Mouse (Mus musculus): ENCODE results near the gene Cxcr5. TPM values are rescaled to one million over a fixed set of nuclear protein-coding genes. Genes with fewer than 3 reads are reported as not detected.

The Cxcr5 gene
- total RNA-seq, 2 experiments from 2014 or later: 1.8 to 6.2 TPM

DNA sequence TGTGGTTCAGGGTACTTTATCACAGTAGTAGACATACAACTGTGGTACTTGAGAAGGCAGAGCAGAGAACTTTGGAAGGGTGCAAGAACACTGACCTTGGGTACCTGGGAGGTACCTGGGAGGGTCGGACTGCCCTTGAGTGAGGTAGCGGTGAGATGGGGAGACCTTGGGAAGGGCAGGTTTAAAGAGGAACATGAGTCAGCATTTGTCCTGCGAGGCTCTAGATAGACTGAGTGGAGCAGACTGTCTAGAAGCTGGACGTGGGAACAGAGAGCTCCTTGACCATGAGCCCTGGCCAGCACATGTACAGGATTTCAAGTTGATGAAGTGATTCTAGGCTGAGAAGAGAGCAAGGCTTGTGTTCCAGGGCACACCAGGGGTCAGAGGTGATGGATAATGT is 19.3 kb downstream of the Cxcr5 start:
- no peak for ATAC-seq (replicated peaks; ENCODE audit: low FRiP score, low TSS enrichment, poor library complexity, severe bottlenecking)

DNA sequence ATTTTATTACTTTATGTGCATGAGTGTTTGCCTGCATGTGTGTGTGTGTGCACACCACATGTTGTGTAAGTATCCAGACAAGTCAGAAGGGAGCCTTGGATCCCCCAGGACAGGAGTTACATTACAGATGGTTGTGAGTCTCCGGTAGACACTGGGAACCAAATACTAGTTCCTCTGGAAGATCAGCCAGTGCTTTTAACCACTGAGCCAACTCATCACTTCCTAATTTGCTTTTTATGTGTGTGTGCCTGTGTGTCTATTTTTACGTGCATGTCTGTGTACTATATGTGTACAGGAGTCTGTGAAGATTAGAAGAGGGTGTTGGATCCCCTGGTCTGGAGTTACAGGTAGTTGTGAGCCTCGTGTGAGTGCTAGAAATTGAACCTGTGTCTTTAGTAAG is 21.0 kb downstream of the Cxcr5 start:
- ATAC-seq (replicated peaks; ENCODE audit: low FRiP score, low TSS enrichment, poor library complexity, severe bottlenecking): no peak

DNA sequence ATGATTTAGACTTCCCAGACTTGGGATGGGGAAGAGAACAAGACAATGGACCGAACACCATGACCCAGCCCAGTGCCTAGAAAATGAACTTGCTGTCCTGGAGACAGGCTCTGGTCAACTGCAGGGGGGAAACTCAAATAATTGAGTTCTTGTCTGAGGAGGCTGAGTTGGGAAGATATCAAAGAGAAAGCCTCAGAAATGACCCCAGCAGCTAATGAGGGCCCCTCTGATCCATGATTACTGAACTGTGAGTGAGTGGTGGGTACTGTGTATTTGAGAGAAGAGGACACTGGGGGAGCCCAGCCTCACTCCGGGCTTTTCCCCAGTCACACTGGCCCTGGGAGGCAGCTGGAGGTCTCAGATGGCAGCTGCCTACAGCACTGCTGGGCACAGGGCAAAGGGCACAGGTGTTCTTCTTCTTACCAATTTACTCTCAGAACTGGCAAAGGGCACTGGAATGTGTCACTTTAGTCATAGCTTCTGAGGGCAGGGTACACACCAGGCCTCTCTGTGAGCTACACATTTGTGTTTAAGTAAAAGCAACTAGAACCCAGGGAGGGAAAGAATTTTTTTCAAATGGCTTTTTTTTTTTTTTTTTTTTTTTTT is 21.8 kb downstream of the Cxcr5 start:
- ATAC-seq (replicated peaks; ENCODE audit: low FRiP score, low TSS enrichment, poor library complexity, severe bottlenecking): no peak

DNA sequence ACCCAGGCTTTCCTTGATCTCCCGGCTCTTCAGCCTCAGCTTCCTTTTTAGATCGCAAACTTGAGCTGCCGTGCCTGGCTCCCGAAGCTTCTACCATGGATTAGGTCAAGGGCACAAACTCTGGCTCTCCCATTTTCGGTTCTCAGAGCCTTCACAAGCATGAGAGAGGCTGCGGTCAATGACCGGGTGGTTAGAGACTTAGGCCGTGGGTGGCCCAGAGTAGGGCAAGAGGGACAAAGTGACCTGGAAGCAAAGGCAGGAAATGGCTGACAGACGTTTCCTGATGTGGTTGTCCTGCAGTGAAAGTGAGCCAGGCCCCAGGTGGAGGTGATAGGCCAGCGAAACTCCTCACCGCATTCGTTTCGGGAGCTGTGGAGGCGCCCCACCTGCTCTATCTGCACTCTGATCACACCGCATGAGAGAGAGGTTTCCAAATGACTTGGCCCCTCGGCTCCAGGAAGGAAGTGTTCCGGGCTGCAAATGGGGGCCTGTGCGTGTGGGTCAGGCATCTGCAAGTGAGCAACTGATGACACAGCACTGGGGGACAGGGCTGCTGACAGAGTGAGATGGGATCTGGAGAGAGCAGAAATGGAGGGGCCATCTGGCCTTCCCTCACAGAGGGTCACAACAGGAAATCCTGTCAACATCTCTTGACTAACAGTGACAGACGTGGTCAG is 23.9 kb downstream of the Cxcr5 start:
- peak; percentile 54 for ATAC-seq (replicated peaks; ENCODE audit: low FRiP score, low TSS enrichment, poor library complexity, severe bottlenecking)

DNA sequence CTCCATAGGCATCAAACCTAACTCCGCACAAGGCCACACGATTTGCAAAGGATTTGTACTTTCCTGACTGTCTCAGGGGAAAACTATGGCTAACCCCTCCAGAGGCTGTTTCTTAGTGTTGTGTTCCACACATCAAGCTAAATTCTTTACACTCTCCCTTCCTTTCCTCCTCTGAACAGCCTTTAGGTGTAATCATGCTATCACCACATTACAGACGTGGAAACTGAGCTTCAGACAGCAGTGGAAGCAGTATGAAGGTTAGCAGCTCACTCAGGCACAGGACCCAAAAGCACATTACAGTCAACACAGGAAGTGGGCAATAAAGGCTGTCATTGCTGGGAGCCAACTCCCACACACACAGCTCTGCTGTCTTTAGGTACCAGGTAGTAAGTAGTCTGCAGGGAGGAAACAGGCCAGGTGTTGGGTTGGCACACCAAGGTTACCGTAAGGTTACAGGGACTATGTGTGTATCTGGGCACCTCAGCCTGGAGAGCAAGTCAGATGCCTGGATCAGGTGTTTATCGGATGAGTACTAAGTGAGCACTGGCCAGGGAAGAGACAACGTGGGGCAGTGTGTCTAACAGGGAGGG is 28.6 kb downstream of the Cxcr5 start:
- ATAC-seq (replicated peaks; ENCODE audit: low FRiP score, low TSS enrichment, poor library complexity, severe bottlenecking): no peak

DNA sequence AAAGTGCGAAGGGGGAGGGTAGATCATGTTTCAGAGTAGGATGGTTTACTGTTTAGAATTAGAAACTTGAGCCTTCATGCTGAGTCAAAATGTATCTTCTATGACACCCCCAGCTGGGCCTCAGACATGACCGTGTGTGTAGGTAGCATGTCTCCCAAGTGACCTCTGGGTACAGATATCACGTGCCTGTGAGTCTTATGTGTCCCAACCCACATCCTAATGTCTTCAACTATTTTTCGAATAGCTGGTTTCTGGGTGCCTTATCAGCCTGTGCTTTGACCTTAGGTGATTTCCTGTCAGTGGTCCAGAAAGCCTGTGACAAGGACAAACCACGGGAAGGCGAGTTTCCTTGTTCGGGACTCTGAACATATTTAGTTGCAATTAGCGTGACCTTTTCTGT is 33.3 kb downstream of the Cxcr5 start:
- no peak for ATAC-seq (replicated peaks; ENCODE audit: low FRiP score, low TSS enrichment, poor library complexity, severe bottlenecking)

DNA sequence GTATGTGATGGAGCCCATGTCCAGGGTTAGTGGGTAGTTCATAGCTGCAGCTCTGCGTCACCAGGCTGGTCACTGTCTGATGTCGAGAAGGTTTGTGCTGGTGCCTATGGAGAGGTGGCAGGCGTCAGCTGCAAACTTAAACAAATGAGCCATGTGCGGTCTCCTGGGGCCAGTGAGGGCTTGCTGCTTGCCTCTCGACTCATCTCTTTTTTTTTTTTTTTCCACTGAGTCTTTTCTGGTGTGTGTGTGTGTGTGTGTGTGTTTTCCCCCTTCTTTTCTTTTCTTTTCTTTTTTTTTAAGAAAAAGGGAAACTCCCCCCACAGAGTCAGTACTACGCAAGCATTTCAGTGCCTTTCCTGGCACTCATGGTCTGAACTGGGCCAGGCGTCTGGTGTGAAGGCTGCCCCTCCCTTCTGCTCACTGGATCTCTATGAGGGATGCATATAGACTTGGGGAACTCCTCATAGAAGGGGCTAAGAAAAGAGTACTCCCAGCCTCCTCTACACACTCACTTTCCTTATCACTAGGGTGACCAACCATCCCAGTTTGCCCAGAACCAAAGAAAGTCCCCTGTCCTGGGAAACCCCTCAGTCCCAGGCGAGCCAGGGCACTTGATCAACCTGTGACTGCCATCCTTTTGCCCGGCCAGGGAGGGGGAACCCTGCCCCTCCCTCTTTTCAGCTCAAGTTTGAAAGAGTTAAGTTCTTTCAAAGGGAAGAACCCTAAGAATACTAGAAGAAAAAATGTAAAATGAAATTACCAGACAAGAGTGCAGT is 35.2 kb downstream of the Cxcr5 start:
- no peak for ATAC-seq (replicated peaks; ENCODE audit: low FRiP score, low TSS enrichment, poor library complexity, severe bottlenecking)

DNA sequence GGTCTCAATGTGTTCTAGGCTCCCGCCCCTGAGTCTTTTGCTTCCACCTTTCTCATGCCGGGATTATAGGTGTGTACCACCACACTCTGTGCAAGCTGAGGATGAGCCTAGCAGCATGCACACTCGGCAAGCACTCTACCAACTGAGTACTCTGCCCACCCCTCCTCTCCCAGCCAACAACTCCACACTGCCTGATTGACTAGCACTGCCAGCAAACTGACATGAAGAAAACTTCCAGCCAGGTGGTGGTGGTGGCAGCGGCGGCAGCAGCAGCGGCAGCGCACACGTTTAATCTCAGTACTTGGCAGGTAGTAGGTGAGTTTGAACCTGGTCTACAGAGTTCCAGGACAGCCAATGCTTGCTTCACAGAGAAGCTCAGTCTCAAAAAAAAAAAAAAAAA is 36.1 kb downstream of the Cxcr5 start:
- ATAC-seq (replicated peaks; ENCODE audit: low FRiP score, low TSS enrichment, poor library complexity, severe bottlenecking): no peak

DNA sequence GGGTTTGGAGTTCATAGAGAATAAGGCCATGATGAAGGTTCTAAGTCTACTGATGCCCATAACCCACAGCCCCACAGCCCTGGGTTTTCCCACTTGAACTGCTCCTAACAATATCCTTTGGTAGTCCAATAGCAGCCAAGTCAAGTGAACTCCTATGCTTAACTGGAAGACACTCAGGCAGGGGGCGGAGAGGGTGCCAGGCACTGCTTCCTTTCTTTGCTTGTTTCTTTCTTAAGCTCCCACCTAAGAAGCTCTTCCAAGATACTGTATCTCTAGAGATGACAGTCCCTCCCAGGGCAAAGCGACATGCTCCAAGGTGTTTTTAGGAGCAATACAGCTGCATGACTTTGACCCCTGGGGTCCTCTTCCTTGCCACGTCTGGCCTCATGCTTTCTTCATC is 36.7 kb downstream of the Cxcr5 start:
- no peak for ATAC-seq (replicated peaks; ENCODE audit: low FRiP score, low TSS enrichment, poor library complexity, severe bottlenecking)

DNA sequence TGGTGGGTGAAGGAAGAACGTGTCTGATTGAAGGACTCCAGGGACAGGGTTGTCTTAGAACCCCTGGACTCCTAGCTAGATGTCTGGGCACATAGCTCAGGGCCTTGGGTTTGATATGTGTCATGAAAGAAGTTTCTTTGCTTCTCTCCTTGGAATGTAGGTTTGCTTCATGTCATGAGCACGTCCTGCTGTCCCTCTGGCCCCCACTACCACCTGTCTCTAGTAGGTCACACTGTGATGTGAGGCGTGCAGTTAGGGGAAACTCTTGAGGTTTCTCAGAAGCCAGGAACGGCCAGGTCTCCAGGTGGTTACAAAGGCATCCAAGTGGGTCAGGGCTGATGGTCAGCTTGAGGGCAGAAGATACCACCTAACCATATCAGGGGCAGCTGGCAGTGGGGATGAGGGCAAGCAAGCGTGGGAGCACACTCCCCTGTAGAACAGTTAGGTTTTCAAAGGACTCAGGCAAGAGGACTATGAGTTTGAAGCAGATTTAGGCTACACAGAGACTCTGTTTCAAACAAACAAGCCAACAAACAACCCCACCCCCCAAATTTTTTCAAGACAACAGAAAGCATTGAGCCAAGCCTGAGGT is 37.3 kb downstream of the Cxcr5 start:
- no peak for ATAC-seq (replicated peaks; ENCODE audit: low FRiP score, low TSS enrichment, poor library complexity, severe bottlenecking)

DNA sequence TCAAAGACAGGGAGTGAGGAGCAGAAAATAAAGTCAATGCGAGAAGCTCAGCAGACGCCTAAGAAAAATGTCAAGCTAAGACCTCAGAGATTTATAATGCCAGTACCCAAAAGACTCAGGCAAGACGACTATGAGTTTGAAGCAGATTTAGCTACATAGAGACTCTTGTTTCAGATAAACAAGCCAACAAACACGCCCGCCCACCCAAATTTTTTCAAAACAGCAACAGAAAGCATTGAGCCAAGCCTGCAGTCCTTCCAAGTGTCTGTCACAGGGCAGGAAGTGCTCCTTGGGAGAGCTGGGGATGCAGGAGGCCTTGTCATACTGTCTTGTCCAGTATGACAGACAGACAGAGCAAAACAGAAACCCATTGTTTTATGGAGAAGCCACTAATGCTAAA is 38.0 kb downstream of the Cxcr5 start:
- ATAC-seq (replicated peaks; ENCODE audit: low FRiP score, low TSS enrichment, poor library complexity, severe bottlenecking): no peak

DNA sequence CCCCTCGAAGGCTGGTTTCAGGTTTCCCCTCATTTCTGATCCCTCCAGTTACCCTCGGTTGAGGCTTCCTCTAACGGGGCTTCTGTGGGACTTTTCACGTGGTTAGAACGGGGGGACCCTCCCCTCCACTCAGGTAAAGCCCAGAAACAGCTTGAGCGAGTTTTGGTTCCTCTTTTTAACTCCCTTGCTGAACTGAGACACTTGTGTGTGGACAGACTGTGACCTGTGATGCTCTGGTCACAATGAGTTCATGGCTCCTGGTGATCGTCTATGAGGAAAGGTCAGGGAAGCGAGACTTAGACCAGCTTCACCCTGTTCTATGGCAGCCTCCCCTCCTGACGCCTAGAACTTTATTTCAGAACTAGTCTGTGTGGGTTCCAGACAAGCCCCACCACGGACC is 39.8 kb downstream of the Cxcr5 start:
- ATAC-seq (replicated peaks; ENCODE audit: low FRiP score, low TSS enrichment, poor library complexity, severe bottlenecking): no peak

DNA sequence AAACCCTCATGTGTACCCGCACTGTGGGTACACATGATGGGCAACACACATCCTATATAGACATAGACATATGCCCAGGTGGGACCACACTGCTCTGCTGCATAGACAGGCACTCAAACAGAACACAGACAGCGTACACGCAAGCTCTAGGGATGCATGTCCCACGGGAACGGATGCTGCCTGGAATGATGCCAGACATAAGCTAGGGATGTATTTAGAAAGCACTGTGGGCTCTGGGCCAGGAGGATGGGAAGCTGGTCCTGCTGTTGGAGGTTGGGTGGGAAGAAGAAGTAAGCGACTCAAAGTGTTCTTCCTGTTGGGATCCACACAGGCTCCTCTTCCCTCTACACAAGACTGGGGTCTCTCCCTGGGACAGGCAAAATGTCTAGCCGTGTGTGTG is 43.6 kb downstream of the Cxcr5 start:
- no peak for ATAC-seq (replicated peaks; ENCODE audit: low FRiP score, low TSS enrichment, poor library complexity, severe bottlenecking)

DNA sequence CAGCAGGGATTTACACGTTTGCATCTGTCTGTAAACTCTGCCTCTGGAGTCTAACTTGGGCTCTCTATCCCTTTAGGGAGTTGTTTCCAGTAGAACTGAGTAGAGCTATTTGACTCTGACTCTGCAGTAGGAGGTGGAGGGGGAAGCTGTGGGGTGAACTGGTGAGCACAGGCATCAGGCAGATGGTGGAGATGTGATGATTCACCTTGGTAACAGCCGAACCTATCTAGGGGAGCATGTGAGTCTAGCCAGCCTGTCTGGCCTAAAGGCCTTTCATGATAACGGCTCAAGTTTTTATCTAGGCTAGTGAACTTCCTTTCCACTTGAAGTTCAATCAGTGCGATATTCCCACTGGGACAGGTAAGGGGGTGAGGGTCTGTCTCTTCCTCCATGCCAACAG is 44.3 kb downstream of the Cxcr5 start:
- ATAC-seq (replicated peaks; ENCODE audit: low FRiP score, low TSS enrichment, poor library complexity, severe bottlenecking): peak; percentile 44

DNA sequence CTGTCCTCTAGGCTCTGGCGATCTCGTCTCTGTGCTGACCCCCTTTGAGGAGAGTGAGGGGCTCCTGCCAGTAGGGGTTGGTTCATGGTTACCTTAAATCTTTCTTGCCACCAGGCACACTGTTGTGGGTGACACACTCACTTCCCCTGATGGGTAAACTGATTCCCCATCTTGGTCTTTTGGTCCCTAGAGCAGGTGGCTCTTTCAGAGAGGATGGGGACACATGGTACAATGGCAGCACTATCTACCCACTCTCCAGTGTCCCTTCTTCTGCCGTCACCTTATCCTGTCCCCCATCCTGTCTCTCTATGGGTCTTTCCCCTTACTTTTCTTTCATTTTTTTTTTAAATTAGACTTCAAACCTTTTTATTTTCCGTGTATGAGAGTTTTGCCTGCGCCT is 45.8 kb downstream of the Cxcr5 start:
- ATAC-seq (replicated peaks; ENCODE audit: low FRiP score, low TSS enrichment, poor library complexity, severe bottlenecking): no peak

DNA sequence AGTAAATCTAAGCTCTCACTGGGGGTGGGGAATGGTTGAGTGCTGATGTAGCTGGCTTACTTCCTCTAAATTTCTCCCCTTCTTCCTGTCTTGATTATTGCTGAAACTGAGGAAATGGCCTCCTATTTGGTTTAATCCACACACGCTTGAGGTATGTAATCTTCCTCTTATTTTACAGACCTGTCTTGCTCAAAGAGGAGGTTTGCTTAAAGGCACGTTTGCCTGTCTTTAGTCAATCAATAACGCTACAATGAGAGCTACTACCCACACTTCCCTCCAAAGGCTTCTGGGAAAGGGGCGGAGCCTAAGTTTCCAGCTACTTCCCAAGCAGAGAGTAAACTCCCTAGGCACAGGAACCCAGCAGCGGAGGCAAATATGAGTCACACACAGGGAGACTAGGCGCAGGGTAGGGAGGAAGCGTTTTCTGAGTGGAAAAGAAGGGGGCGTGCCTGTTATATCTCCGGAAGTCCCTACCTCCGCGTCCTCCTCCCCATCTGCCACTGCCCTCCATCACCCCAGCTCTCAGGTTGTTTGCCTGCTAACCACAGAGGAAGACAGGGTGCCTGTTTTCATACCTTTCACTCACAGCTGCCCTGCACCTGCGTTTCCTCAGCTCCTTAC is 46.4 kb downstream of the Cxcr5 start:
- peak; percentile 50 for ATAC-seq (replicated peaks; ENCODE audit: low FRiP score, low TSS enrichment, poor library complexity, severe bottlenecking)

DNA sequence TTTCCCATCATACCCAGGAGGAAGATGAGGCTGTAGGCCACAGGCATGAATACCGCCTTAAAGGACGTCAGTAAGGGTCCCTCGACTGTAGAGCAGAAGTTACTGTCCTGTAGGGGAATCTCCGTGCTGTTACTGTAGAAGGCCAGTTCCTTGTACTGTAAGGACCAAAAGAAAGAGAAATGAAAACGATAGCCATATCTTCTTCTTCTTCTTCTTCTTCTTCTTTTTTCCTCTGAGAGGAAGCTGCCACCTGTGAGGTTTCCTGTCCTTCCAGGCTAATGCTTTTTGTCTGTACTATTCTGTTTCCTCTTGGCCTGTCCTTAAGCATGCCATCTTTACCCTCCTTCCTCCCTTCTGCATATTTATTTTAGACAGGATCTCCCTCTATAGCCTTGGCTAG is 47.5 kb downstream of the Cxcr5 start:
- ATAC-seq (replicated peaks; ENCODE audit: low FRiP score, low TSS enrichment, poor library complexity, severe bottlenecking): no peak

DNA sequence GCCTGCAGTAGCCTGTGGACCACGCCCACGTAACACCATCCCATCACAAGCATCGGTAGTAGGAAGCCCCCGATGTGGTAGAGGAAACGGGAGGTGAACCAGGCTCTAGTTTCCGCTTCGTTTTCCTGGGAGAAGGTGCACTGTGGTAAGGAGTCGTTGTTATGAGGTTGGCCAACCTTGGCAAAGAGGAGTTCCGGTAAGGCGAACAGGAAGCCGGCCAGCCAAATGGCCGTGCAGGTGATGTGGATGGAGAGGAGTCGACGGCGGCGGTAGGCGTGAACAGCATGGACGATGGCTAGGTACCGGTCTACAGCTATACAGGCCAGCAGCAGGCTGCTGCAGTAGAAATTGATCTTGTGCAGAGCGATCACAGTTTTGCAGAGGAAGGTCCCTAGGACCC is 48.1 kb downstream of the Cxcr5 start:
- no peak for ATAC-seq (replicated peaks; ENCODE audit: low FRiP score, low TSS enrichment, poor library complexity, severe bottlenecking)

DNA sequence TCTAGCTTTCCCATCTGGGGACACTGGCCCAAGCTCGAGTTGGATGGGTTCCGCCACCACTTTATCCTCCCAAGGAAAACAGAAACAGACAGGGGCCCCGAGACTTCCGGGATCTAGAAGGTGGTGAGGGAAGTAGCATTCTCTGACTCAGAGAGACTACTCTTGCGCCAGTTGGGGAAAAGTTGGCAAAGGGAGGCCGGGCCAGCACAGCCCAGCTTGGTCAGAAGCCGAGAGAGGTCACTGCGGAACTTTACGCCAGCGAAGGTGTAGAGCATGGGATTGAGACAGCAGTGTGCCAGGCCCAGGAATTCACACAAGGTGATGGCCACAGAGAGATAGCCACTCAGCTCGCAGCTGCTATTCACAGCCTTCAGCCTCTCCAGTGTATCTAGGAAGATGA is 48.6 kb downstream of the Cxcr5 start:
- no peak for ATAC-seq (replicated peaks; ENCODE audit: low FRiP score, low TSS enrichment, poor library complexity, severe bottlenecking)

DNA sequence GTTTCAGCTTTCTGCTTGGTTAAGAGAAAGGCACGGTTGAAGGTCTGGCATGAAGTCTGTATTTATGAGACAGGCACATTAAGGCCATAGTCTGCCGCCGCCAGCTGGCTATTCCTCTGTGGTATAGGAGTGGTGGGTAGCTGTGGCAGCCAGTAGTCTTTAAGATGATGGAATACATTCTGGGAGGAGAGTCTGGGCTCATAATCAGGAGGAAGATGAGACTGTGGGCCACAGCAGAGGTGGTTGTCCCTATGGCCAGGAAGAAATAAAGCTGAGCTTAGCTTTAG is 49.0 kb downstream of the Cxcr5 start:
- ATAC-seq (replicated peaks; ENCODE audit: low FRiP score, low TSS enrichment, poor library complexity, severe bottlenecking): no peak

Measured in megakaryocyte-erythroid progenitor cell, adult 5-6 weeks (primary cell).